Mouse (Mus musculus): ENCODE results near the gene Sos2.

GRCm38 (mm10) chr12:69544562-69544961 lies 137.1 kb downstream of the Sos2 start:
- TF ChIP-seq POLR2A (IDR thresholded peaks at IDR 0.05; ENCODE audit: control insufficient read depth, low read depth, low read length) (no peak), CTCF (IDR thresholded peaks at IDR 0.05; ENCODE audit: control insufficient read depth, insufficient read depth, insufficient replicate concordance, low read depth, low read length) (no peak)
